Mouse (Mus musculus) brain, embryonic 14.5 days (tissue): Measurements from ENCODE around the gene Tmem167.

ENCODE experiments used
- CTCF ChIP-seq: fragments of 200-500 bp; IDR thresholded peaks from 2 replicates; pipeline ENCODE4 v1.5.1; 2012; ENCODE audit warnings: inconsistent platforms, mild to moderate bottlenecking, moderate library complexity, borderline replicate concordance; ENCODE audit not compliant: insufficient read depth, insufficient read length; ENCODE audit errors: extremely low read depth
- POLR2A ChIP-seq: fragments of 200-500 bp; IDR thresholded peaks from 2 replicates; pipeline ENCODE4 v1.6.1; 2012; ENCODE audit warnings: mild to moderate bottlenecking, inconsistent platforms, borderline replicate concordance; ENCODE audit not compliant: poor library complexity, insufficient read depth, insufficient read length, severe bottlenecking; ENCODE audit errors: extremely low read depth

DNA sequence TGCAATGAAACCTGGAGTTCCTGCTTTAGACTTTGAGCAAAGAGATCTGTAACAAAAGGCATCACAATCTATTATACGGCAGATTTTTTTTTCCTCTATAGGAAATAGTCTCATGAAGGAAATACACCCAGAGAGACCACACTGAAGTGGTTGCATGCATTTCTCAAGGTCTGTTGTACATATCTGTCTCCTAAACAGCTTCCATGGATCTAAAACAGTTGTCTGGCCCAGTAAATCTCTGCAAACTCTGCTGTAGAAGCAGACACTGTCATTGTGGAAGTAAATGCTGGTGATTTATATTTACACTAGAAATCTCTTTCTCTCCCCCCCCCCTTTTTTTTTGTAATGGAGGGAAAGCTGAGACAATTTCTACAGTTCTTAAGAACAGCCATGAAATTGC lies 99.1 kb downstream of the Tmem167 start:
- no peak for TF ChIP-seq CTCF
- TF ChIP-seq POLR2A = no peak
